9 mouse cellular contexts compared by ENCODE assay signal in genomic region chr5:125283748-125284640, GRCm38 (mm10). TPM values are rescaled to one million over a fixed set of nuclear protein-coding genes. Genes with fewer than 3 reads are reported as not detected.
DNase-seq lines count a peak whose midpoint lies in the region; ATAC-seq and TF ChIP-seq lines count a peak whose summit lies in the region.
"Had no signal": no experiment of that assay in that cellular context is flagged by ENCODE, and none has a peak within 500 bp of the region (broad histone marks: within the 10 kb centered on the region; RNA-seq: fewer than 3 reads in every experiment).

No protein-coding gene starts in this region.

- peak overlapping the region; percentile 41 for H3K4me2 ChIP-seq in embryonic facial prominence, embryonic 11.5 days (ENCODE audit: low read depth, low read length)

- 13% methylated on average over 35 of the region's 35 CpGs for WGBS in embryonic facial prominence, embryonic 11.5 days

- H3K27ac ChIP-seq in embryonic facial prominence, embryonic 11.5 days (replicated peaks; ENCODE audit: low read depth, low read length) = no peak overlapping the region
- peak overlapping the region; percentile 73 for H3K27ac ChIP-seq in layer of hippocampus, adult 2 months
- H3K27ac ChIP-seq: liver, embryonic 14.5 days had no signal

- H3K9me3 ChIP-seq in embryonic facial prominence, embryonic 11.5 days (replicated peaks; ENCODE audit: control insufficient read depth, low read length) = no peaks in the 10 kb centered on the region

- ATAC-seq in embryonic facial prominence, embryonic 11.5 days (replicated peaks; ENCODE audit: insufficient number of reproducible peaks, low FRiP score, low TSS enrichment, low read depth) = peak; percentile 77

- peaks cover 4% of the 10 kb centered on the region; the same call in 1 of the 2 replicates for H3K4me1 ChIP-seq in embryonic facial prominence, embryonic 11.5 days (ENCODE audit: control insufficient read depth, insufficient read depth, low read length)

- DNase-seq in layer of hippocampus, adult 18-20 months (ENCODE audit: low spot score in 2 of 2) = peak; percentile 46 to 67
- DNase-seq in layer of hippocampus, adult 9-11 months = no peak
- DNase-seq in embryonic facial prominence, embryonic 11.5 days (ENCODE audit: low spot score) = peak; percentile 94
- DNase-seq in heart, postnatal 4 days = peak; percentile 57
- DNase-seq in layer of hippocampus, adult 2 months (ENCODE audit: low spot score in 2 of 2) = peak; percentile 53 to 66
- peak; percentile 54 for DNase-seq in lung, postnatal 4 days
- peak; percentile 64 for DNase-seq in telencephalon, adult 2 months (ENCODE audit: low read depth, low spot score)
- DNase-seq in spleen, postnatal 10 days (ENCODE audit: low spot score in 2 of 2) = no peak

- H3K27me3 ChIP-seq in embryonic facial prominence, embryonic 11.5 days (ENCODE audit: control insufficient read depth, insufficient read depth, low read length) = no peaks in the 10 kb centered on the region

- H3K9ac ChIP-seq in embryonic facial prominence, embryonic 11.5 days (replicated peaks; ENCODE audit: low read length) = peak overlapping the region; percentile 40
- H3K9ac ChIP-seq: liver, embryonic 14.5 days had no signal

- H3K4me3 ChIP-seq in embryonic facial prominence, embryonic 11.5 days (ENCODE audit: low read depth, low read length) = peak overlapping the region; percentile 22
- peak overlapping the region; percentile 51 for H3K4me3 ChIP-seq in layer of hippocampus, adult 2 months

- H3K36me3 ChIP-seq in embryonic facial prominence, embryonic 11.5 days (replicated peaks; ENCODE audit: control insufficient read depth, insufficient read depth, low read depth, low read length) = no peaks in the 10 kb centered on the region

- TF ChIP-seq CTCF in layer of hippocampus, adult 2 months (conservative IDR thresholded peaks at IDR 0.05) = no peak

RNA-seq across cellular contexts. Expression of gene Scarb1, which starts 56.9 kb away (rescaled TPM):
- total RNA-seq in layer of hippocampus, adult 18-20 months (2021) = 10 to 100 TPM; 29.4 to 32.7 TPM
- 22.7 and 26.4 TPM in 2 replicates for polyA plus RNA-seq in embryonic facial prominence, embryonic 11.5 days (2014; fragmentation: Nextera tagmentation; extraction: Ambion mirVana)
- 10 to 100 TPM; 65.7 to 67.0 TPM for total RNA-seq in heart, postnatal 4 days (2021)
- total RNA-seq in layer of hippocampus, adult 2 months (2021) = 10 to 100 TPM; 34.5 to 35.1 TPM

Comparison
In these comparisons a context has a peak if more than half of its experiments do, and no peak if none do; other contexts are left out.
1. DNase-seq: peak in layer of hippocampus, adult 18-20 months (2 of 2), embryonic facial prominence, embryonic 11.5 days (single experiment), heart, postnatal 4 days (single experiment), layer of hippocampus, adult 2 months (2 of 2), lung, postnatal 4 days (2 of 2) and telencephalon, adult 2 months (single experiment); none in layer of hippocampus, adult 9-11 months (single experiment) and spleen, postnatal 10 days (0 of 2).